Mouse (Mus musculus) adrenal gland, postnatal 4 days (tissue): ENCODE measurements around the gene Frmd5. TPM values are rescaled to one million over a fixed set of nuclear protein-coding genes. Genes with fewer than 3 reads are reported as not detected.

Experiments
- DNase-seq, 2 experiments: peaks; one replicate each; pipeline ENCODE4 v3.0.0; 2021 to 2022; ENCODE audit warnings: low spot score in 2 of 2, mixed read lengths in 2 of 2
- total RNA-seq, 2 experiments: library from RNA; stranded (reverse); gene quantifications; 2 replicates each; pipeline ENCODE4 v1.2.3; 2021

Gene Frmd5
- total RNA-seq, 2 experiments from 2014 or later: 88.1 to 103 TPM

DNA sequence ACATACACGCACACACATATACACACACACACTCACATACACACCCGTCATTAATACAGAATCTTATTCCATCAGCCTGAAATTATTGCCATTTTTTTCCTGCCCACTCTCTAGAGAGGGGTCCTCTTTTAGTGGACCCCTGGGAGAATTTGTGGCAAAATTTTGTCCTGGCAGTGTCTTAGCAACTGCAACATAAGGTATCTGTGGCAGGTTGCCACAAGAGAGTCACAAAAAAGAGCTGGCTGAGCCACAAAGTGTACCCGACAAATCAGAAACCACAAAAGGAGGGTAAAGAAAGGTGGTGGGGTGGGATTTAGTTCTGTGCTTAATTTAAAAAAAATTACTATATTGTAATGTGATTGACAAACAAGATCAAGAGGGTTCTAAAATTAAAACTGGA is 181.0 kb downstream of the Frmd5 start:
- no peak for DNase-seq

DNA sequence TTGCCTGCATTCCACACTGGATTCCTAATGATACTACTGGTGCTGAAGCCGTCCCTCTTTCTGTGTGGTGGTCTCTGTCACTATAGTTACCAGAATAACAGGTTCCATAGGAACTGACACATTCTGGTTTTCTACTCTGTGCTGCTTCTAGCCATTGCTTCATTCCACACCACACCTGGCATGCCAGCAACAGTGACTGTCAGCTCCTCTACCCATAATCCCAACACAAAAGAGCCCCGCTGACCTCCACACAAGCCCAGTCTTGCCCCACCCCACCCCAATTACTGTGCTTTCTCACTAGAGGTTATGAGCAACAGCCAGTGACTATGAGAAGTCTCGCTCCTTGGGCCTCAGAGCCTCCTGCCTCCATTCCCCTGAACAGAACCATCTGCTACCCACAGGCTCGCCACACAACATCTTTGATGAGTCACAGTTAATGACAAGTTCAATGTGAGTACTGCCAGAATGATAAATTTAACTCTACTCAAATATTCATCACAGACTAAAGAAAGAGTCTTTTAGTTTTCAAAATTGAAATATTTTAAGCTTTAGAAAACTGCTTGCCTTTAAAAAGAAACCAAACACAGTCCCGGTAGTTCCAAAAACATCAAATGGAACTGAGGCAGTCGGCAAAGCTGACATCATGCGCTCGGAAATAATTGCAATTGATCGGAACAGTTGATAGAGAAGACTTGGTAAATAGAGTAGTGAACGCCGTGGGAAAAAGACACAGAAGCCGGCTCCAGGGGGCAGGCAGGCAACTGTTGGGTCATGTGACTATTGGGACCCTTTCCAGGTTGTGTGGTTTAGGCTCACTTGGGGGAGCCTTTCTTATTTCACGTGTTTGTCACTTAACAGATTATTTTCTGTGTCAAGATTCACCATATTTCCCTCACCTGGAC is 185.4 kb downstream of the Frmd5 start:
- no peak for DNase-seq

DNA sequence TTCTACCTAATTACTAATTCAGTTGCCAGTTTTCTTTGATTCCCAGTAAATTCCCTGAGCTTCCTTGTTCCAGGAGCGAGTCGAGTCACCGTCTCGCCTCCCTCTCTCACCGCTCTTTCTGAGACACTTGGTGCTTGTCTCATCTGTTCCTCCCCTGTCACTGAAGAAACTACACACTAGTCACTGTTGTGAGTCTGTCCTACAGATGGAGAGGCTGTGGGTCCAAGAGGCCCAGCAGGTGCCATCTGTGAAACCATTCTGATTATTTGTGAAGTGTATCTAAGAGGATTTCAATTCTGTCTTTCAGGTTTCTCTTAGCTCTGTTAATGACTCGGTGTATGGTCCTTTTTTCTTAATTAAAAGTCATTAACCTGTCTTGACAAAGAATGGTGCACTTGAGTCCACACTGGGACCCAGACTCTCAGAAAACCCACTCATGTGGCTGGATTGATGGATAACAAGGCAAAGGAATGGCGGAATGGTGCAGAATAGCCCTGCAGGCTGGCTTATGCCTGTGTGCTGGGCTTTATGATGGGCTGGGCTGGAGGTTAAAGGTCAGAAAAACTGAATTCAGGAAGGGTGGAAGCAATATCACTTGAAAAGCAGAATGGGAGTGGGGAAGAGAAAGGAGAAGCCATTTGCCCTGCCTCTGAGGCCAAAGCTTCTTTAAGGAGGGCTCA is 186.2 kb downstream of the Frmd5 start:
- DNase-seq: no peak

DNA sequence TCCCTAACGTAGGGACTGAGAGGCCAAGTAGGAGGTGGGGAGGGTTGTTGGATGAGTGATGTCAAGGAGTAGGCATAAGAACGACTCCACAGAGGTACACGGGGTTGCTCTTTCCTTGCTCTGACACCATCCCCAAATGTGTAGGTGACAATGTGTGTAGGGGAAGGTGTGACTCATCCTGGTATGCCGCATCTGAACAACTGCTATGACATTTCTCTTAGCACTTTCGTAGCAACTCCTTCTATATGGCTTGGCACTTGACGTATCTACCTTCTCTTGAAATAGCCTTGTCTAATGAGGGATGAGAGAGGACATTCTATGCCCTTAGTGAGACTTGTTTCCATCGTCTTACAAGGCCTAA is 191.7 kb downstream of the Frmd5 start:
- no peak for DNase-seq

DNA sequence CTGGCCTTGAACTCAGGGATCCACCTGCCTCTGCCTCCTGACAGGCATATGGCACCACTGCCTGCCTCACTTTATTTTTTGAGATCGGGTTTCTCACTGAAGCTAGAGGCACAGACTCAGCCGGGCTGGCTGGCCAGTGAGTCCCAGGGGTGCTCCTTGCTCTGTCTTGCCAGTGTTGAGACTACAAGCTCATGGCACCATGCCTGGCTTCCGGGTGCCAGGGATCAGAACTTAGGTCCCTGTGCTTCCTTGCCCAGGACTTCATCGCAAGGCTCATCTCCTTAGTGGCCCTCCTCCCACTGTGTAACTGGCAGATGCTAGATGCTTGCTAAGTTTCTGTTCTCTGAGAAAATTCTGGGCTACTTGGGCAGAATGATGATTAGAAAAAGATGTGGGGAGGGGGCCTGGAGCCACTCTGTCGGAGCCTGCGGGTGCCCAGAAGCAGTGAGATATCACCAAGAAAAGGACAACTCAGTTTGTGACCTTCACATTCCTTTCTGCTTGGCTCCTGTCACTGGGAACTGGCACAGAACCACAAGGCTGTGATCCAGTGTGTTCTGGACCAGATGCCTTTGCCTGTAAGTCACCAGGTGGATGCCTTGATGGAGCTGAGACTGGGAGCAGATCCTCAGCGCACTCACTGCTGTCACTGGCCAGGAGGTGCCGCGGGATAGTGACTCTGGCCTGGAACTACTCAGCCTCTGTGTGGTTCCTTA is 192.2 kb downstream of the Frmd5 start:
- no peak for DNase-seq

DNA sequence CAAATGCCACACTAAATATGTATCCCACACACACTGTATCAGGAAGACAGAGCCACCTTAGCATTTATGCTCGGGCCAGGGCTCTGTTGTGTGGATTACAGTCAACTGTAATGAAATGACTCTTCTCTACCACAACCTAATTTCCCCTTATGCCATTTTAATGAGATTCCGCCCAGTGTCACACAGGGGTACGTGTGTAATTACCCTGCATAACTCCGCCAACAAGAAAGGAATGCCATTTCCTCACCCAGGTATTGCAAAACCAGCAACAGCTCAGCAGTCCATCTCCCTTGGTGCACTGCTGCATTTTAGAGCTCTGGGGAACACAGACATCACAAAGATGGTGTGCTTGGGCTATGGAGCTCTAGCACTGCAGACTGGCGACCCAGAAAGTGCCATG is 194.8 kb downstream of the Frmd5 start:
- DNase-seq: no peak

DNA sequence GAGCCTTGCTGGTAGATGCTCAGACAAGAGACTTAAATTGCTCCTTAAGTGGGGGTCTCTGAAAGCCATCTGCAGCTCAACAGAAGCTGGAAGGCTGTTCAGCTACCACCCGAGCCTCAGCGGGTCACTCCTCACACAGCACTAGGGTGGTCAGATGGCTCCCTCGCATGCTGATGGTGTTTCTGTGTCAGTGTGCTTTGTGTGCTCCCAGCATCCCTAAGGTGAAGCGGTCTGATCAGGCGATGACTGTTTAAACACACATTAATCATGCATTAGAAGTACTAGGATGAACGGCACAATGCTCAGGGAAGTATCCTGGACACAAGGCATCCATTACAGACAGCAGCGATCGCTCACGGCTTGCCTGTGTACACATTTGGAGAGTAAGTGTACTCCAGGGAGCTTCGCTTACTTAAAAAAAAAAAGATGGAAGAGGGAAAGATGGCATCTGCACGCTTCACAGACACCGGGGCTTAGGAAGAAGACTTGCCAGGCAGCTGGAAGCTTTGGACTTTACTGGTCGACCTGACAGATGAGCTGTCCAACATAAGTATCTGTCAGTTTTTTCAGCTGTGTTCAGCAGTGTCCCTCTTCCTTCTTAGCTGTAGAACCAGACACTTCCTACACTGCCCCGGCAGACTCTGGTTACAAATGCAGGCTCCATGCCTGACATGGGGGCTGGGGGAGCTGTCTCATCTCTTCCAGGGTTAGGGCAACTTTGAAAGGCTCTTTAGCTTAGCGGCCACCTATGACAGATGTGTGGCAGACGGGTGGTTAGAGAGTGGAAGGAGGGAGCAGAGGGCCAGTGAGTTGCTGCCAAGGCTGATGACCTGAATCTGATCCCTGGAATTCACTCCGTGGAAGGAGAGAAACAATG is 196.6 kb downstream of the Frmd5 start:
- DNase-seq: no peak

DNA sequence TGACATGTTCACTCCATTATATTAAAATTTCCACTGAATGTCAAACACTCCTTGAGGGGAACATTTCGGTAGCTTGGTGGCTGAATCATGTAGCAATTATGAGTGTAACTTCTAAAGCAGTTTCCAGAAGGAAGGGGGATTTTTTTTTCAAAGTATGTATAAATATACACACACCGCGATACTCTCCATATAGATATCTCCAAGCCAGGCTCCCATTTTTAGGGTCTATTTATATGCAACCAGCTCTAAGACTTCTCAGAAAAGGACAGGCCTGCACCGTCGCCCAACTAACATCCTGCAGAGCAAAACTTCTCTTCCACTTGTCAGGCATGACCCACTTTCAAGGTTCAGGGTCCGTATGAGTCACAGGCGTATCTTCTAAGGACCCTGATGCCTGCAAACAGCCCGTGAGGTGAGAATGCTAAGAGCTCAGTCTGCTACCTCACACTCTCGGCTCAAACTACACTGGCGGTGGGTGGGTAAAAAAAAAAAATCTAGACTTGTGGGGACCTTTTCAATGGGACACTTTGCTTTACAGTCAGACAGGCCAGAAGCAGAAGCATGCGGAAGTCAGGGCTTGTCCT is 197.7 kb downstream of the Frmd5 start:
- DNase-seq: no peak

DNA sequence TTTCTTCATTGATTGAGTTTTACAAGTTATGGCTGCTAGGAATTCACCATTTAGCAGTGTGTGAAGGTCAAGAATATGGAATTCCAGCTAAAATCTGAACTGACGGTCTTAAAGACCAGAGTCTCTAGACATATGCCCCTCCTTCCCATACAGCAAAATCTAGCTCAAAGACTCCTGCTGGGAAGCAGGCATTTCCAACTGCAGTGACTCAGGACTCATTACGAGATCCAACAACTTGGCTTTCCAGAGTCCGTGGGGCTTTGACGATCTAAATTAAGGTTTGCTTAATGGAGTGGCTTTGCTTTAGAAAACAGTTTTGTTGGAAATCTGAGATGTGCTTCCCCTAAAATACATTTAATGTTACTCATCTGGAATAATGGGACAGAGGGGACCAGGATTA is 204.5 kb downstream of the Frmd5 start:
- DNase-seq: no peak

DNA sequence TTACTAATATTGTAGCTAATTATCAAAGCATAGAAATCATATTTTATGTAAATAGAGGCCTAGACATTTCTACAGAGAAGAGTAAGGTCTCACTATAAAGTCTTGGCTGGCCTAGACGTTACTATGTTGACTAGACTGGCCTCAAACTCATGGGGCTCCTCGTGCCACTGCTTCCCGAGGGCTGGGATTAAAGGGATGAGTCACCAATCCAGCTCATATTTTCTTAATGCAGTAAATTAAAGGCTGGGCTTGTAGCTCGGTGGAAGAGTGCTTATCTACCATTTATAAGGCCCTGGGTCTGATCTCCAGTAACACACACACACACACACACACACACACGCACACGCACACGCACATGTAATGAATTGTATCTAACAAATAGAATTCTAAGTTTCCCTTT is 205.3 kb downstream of the Frmd5 start:
- DNase-seq: no peak

DNA sequence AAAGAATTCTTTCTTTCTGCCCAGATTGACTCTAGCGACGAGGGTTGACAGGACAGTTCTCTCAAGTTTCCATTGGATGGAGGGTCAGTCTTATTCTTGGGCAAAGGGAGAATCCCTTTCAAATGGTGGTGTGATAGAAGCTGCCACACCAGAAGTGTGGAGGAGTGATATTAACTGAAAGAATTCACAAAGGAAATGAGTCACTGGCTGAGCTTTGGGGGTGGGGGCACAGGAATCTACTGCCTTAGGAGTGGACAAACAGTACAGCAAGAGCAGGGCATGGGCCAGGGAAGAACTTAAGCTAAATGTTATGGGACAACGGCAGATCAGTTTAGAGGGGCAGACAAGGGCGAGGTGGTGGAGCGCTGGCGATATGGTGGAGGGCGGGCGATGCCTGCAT is 206.2 kb downstream of the Frmd5 start:
- DNase-seq: no peak

DNA sequence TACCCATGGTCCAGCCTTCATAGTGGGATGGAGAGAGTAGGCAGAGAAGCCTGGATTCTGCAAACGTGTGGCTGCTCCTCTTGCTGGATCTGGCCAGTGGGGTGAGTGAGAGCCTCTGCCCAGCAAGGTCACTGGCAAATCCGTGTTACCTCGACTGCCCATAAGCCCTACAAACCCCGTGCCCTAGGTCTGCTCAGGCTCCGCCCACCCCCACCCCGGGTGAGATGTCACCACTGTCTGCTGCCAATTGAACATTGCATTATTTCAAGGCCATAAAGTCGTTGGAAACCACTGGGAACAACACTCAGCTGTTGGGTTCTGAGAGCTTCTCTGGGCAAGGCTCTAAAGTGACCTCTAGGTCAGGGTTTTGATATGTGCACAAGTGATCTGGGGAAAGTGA is 208.6 kb downstream of the Frmd5 start:
- no peak for DNase-seq

DNA sequence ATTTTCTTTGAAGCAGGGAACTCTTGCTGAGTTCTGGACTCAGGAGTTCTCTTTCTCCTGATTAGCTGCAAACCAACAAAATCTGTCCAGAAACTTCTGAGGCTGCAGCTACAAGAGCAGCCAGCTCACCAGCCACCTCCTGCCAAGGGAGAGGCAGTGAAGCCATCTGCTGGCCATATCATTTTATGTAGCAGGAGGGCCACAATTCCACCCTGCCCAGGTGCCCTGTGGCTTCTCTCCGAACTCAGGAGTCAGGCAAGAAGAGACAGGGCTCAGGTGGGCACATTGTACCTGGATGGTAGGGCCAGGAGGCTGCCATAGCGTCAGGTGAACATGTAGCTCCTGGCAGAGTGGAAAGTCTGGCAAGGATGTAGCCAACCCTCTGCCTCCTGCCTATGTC is 210.3 kb downstream of the Frmd5 start:
- no peak for DNase-seq

DNA sequence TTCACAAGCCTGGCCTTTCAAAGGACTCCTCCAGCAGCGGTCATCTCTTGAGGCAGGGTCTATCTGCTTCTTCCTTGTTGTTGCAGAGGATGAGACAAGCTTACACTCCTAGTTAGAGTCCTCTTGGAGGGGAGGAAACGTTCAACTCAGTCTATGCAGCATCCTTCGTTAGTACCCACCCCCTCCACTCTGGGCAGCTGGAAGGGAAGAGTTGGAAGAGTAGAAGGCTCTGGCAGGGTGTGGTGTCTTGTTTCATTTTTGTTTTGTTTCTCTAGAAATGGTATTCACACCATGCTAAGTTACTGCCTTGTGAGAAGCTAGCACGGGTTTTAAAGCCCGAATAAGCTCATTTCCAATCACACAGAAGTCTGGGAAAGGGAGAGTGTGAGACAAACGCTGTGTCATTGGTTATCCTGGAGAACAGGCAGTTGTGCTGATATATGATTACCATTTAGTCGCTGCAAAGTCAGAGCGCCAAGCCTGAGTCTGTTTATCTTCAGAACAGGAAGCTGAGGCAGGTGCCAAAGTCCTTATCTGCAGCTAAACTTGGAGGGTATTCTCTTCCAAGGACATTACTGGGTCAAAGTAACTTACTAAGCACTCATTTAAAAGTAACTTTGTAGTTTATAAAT is 212.1 kb downstream of the Frmd5 start:
- no peak for DNase-seq

DNA sequence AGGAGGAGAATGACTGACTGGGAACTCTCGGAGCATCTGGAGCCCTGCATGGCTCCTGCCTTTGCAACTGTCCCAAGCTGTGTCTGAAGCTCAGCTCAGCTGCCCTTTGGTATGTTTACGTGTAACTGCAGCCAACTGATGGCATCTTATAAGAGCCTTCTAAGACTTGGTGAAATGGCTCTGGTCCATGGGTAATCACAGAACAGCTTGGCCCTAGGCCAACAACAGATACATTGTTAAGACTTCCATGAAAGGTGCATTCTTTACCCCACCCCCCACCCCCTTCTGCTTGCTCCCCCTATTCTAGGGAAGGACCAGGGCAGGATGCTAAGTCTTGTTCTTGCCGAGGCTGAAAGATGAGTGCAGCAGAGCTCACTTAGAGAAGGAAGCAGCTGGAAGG is 212.8 kb downstream of the Frmd5 start:
- DNase-seq: no peak

DNA sequence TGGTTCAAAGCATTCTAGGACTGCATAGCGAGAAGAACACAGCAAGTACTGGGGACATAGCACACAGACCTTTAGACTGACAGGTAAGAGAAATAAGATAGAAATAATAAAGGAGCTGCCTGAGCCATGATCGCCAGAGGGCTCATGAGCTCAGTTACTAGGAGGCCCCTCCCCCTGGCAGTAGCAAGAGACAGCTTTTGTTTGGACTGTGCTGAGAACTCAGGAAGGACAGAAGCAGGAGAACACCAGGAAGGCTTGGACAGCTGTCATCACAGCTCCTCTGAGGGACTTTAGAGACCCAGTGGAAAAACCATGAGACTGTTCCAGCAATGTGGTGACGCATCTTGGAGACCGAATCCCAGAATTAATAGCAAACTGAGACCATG is 218.6 kb downstream of the Frmd5 start:
- no peak for DNase-seq

DNA sequence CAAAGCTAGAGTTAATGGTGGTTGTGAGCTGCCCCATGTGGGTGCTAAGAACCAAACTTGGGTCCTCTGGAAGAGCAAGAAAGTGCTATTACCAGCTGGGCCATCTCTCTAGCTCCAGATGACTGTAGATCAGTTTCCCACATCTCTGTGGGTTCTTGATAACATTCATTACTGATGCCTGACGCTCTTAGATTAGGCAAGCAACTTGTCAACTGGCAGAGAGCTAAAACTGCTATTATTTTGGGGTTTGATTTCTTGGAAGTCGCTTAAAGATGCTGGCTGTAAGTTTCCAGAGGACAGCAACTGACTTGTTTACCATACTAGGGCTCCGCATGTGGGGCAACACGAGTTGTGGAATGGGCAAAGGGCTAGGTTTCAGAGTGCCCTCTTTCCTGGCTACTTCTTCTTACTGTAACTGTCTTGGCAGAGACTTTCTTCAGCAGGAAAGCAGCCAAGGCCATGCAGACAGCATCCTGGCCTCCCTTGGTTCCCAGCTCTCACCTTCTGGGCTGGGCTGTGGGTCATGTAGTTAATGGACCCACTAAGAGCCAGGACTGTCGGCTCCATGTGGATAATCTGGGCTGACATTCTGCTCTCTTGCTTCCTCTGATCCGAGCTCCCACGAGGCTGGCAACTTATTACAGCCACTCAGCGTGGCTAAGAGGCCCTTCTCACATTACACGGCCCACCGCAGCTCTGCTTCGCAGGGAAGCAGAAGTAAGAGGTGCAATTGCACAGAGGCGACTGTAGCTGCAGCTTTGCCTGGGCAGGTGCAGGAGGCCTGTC is 219.2 kb downstream of the Frmd5 start:
- no peak for DNase-seq

DNA sequence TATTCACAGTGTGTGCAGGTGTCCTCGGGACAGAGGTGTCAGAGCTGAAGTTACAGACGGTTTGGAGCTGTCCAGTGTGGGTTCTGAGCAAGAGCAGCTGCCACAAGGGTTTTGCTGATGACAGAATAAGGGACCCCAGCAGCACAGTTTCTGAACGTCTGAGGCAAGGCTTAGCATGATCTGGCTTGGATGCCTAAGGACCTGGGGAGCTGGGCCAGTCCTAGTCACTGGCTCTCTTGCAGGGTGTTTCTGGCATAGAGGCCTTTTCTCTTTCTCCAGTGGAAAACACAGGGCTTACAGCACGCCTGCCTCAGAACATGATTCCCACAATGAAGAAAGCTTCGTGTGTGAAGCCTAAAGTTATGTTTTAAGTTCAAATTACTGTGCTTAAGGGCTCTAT is 222.2 kb downstream of the Frmd5 start:
- DNase-seq: no peak

DNA sequence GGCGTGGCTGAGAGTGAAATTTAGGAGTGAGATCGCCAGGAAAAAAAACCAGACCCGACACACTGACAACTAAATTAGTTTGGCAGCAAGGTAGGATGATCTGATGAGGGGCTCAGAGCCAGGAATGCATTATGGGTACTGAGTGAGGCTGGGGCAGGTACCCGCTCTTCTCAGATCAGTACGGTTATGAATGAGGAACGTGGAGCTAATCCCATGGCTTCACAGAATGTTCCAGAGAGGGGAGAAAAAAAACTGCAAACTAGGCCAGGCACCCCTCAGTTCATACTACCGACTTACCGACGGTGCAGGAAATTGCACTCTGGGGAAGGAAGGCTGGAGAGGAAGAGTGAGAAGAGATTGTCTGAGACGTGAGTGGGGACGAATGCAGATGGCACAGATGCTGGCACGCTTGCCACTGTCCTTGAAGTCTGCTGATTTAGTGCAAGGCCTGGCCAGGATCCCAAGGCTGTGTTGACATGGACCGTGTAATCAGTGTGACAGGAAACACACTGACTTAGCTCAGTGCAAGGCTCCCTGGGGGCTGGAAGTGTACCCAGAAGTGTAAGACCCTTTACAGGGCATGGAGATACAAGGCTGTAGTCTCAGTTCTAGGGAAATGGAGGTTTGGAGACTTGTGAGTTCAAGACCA is 223.3 kb downstream of the Frmd5 start:
- peak in 1 of 2 experiments; percentile 59 for DNase-seq
